Mouse (Mus musculus) inflammation-experienced regulatory T-cells, adult 6 months (primary cell): ENCODE measurements at regions not wholly inside any gene's neighbourhood (a gene's known extent, or its start where the extent isn't known, plus 50 kb on each side); places are given as distances from the start of the nearest gene placed in this dataset.

ENCODE experiments used
- ATAC-seq: one replicate; pipeline ENCODE4 v1.8.0; 2017

DNA sequence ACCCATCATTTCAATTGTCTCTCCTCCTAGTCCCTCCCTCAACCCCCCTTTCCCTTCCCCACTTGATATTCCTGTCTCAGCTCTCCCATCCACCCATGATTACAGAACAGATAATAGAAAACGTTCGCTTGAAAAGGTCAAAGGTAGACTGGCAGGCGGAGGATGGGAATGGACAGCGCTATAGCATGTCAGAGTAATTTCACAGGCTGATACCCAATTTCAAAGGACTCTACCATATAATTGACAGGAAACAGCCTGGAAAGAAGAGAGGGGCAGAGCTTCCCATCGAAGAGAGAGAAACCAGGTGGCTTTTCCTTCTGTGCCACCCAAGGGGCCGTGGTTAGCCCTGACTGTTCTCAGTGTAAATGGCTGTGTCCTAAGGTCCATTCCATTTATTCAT, 140.2 kb upstream of the Atxn1 start:
- ATAC-seq = no peak

DNA sequence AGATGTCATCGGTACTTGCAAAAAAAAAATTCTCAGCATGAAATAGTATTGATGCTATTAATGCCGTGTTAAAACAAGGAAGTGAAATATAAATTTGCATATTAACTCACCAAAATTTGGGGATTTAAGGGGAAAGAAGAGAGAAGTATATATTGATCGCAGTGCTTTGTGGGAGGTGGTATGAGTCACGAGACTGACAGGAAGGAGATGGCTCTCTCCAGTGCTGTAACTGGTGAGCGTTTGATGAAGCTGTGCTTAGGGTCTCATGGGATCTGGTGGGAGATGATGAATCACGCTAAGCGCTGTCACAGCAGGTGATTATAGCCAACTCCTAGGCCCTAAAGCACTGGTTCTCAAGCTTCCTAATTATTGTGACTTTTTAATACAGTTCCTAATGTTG, 133.8 kb upstream of the Atxn1 start:
- no peak for ATAC-seq

DNA sequence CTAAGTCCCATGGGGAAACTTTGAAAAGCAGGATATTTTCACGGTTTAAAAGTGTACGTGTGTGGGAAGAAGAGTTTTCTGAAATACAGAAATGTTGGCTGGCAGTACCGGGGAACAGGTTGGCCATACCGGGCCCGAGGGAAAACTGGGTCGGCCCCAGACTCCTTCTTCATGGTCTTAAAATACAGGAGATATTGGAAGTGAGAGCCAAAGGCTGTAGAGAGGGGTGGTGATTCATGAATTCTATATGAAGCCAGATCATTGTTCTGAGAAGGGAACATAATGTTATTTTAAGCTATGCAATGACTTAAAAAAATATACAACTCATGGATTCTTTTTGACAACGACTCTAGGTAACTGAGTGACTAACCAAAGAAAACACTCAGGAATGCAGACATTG, 133.3 kb upstream of the Atxn1 start:
- ATAC-seq = no peak

DNA sequence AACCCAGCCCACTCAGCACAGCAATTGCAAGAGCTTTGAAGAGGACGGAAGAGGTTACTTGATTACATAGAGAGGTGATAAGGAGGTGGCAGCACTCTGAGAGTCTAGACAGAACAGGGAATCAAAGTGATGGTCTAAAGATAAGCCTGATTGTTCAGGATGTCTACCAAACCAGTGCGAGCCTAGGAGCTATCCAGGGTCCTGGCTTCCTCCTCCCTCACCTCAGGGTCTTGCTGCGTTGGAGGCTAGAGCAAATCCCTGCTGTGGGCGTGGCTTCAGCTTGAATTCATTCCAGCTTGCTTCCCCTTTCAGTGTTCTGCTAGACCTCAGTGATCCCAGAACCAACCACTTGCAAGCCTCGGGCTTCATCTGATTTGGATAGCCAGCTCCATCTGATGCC, 132.2 kb upstream of the Atxn1 start:
- ATAC-seq = no peak

DNA sequence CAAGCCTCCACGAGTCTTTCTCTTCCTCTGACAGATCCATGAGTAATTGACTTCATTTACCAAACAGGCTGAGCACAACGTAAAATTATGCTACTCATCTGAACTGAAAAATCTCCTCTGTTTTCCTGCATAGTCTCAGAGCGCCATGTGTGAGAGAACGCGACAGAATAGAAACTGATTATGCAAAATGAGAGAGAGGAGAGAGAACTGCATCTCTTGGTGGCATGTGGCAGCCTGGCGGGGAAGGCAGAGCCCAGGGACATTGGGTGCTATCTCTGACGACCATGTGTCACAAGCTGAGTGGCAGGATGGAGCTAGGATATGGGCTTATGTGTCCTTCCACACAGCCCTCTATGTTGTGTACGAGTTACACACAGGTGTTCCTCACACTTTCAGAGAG, 131.6 kb upstream of the Atxn1 start:
- no peak for ATAC-seq

DNA sequence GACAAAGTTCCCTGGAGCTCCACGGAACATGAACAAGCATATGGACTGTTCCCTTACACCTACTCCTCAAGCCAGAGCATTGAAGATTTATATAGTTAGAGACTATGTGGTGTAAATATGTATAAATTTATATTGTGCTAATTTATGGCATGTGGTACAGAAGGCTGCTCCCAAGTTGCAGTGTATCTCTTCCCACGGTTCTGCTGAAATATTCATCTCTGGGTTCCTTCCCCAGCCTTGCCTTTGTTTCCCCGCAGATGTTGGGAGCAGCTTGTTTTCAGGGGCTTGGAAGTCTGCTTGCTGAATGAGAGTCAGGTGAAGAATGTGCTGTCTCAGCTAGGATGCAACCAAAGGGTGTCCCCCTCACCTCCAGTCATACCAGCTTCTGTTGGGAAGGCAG, 128.0 kb upstream of the Atxn1 start:
- ATAC-seq = no peak

DNA sequence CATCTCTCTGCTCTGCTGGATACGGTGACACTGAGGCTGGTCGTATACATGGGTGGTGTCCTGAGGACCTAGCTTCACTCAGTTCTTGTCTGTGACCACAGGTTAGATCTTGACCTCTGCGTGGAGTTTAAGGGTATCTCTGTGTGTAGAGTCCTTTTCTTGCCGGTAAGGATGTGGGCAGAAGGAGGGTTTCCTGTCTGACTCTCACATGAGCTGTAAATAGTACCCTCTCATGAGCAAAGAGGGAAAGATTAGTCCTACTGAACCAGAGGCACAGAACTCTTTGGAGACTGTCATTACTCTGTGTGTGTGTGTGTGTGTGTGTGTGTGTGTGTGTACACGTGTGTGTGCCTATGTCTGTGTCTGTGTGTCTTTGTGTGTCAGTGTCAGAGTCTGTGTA, 126.3 kb upstream of the Atxn1 start:
- peak; percentile 32 for ATAC-seq

DNA sequence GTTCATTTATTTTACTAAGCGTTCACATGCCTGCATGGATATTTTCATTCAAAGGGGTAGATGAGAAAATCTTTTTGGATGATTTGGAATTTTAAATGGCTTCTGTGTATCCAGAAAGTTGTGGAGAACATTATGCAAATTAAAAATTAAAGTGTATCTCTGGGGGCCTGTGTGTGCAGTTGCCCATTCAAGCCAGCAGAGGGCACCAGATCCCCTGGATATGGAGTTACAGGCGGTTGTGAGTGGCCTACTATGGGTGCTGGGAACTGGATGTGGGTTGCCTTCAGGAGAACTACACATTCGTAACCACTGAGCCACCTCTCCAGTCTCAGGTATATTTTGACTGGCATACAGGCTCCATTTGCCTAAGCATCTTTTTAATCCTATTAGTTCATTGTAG, 123.4 kb upstream of the Atxn1 start:
- no peak for ATAC-seq

DNA sequence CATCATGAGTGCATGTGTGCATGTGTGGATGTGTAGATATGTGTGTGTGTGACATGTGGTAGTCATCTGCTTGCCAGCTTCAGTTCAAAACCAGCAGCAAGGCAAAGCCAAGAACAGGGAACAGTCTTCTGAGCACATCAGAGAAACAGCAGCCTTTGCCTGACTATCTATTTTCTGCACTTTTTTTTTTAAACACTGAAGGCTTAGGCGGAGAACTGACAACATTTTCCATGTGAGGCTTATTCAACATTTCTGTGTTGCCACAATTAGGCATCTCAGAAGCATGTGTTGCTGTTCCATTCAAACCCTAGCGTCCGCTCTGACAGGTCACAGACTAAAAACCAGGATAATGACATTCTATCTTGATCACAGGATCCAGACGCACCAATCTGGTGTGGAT, 122.9 kb upstream of the Atxn1 start:
- no peak for ATAC-seq

DNA sequence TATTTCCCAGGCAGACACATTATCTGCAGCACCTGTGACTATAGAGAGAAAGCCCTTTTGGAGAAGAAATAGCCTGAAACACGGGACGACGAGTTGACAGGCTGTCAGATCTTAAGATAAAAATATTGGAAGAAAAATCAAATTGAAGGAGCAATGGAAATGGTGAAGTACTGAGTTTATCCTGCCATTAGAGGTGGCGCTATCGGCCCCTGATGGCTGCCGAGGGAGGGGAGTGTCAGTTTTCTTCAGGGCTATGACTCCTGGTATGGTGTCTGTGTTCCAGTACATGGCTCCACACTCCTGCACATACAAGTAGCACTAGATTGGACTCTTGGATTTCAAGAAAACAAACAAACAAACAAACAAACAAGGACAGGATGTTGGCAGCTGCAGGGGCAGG, 112.1 kb upstream of the Atxn1 start:
- no peak for ATAC-seq

DNA sequence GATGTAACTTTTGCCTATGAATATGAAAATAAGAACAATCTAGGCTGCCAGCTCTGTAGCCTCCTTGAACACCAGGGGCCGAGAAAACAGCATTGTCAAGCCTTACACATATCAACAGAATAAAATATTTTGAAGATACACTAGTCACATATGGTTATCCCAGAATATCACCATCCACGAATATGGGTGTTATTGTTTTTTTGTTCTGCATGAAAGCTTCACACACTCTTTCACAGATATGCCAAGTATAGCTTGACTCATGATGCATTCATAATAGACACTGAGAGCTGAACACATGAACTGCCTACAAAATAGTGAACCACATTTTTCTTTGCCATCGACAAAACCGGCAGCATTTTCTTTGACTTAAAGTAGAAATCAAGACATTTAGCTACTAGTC, 106.9 kb upstream of the Atxn1 start:
- ATAC-seq = no peak

DNA sequence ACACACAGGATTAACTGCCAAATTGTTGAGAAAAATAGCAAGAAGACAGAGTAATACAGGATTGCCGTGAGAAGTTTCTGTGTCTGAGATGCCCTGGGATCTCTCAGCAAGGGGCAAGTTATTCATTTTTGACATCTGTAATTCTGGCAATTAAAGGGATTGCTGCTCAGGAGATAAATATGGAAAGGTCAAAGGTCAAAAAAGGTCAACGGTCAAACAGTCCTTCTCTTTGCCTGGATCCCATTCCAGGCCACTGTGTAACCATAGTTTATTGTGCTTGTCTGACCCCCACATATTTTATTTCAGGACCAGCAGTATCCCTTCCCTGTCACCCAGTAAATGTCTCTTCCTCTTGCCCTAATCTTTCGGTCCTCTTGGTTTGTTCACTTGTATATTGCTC, 104.8 kb upstream of the Atxn1 start:
- no peak for ATAC-seq

DNA sequence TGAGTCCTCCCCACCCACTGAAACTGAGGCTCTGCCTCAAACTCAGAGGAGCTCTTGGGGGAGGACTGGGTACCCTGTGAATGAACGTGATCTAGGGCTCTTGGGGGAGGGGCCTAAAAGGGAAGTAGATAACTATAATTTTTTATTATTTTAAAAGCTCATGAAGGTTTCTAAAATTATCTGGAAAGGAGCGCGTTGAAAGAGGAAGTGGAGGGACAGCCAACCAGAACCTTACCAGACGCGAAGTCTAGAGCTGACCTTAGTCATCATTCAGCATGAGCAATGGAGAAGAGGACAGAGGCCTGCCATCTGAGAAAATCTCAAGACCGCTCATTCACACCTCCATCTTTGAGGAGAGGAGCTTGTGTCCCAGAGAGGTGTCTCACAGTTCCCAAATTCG, 98.0 kb upstream of the Atxn1 start:
- no peak for ATAC-seq

DNA sequence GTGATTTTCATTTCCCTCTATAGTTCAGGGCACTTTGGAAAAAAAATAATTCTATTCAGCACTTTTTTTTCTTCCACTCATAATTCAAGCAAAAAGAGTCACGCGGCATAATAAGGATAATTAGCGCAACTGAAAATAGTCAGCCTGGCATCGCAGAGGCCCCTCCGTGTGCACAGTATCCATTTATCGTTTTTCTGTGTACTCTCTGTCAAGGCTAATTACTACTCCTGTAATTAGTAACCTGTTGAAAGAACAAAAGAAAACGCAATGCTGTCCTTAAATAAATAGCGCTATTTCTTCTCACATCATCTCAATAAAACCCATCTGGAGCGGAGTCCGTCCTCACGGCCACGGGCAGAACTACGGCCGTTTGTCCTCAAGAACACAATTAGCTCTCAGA, 95.1 kb upstream of the Atxn1 start:
- no peak for ATAC-seq

DNA sequence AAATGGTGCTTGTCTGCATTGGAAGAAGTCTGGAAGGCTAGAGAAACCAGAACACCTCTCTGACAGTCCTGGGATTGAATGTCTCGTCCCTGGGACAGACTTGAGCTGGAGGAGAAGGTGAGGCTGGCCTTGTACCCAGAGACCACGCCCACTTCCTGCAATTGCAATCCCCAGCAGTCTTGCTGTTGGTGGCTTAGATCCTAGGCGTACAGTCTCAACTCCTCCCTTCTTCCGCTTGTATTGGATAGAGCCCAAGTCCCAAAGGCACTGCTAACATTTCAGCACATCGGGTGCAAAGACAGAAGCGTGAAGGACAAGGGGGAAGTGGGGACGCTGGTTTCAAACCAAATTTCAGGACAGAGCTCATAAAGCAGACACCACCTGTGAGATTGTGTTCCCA, 94.1 kb upstream of the Atxn1 start:
- ATAC-seq = peak; percentile 35

DNA sequence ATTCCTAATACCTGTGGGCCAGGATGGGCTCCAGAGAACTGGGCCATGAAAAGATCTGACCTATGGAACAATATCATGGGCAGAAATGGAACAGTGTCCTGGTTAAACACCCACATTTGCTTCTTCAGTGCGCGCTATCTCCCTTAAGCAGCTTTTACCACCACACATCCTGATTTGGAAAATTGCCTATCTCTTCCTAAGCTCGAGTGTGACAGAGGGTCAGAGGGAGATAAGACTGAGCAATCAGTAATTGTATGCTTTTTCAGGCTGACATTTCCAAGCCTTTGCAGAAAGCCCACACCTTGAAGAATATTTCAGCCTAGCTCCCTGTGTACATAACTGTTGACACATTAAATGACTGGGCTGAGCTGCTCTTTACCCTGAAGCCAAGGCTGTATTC, 93.5 kb upstream of the Atxn1 start:
- ATAC-seq = no peak

DNA sequence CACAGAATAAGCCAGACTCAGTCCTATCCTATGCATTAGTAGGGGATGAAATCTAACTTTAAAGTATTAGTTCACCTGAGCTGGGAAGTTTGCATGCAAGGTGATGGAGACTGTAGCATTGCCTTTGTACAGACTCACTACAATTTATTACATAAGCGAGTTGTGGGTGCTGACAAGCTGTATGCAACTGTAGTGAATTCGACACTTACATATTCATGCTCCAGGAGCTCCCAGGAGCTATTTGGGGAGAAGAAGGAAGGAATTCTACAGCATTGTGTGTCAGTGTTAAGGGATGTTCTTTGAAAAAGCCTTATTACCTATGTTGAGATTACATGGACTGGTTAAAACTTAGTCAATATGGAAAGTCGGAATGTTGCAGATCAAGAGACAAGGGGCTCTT, 90.6 kb upstream of the Atxn1 start:
- no peak for ATAC-seq

DNA sequence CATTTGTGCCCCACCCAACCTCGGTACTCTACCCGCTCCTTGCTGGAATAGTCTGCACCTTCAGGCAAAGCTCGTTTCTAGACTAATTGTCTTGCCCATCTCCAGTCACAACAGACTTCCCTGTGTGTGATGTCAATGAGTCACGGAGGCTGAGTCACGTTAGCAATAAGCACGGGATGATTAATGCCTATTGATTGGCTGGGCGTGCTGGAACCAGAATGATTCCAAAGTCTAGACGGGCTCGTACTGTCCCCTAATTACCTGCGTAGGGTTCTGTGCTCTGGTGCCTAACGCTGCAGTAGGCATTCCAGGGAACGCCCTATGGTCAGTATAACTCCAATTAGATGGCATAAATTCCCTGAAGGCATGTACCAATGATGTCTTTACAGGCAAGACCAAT, 78.8 kb upstream of the Atxn1 start:
- ATAC-seq = no peak

DNA sequence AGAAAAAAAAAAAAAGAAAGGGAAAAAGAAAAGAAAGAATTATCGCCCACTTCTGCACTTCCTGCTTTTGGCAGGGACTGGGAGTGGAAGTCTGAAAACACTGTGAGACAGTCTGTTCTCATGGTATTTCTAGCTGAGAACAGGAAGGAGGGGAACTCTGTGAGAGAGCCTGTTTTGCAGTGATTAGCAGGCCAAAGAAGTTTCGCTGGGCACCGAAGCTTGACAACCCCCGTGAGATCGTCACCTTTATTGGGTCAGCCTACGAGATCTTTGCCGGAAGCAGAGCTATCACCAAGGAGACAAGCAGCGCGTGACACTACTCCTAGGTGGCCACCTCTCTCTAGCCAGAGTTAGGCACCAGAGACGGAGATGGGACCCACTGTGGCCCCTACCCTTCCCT, 78.2 kb upstream of the Atxn1 start:
- no peak for ATAC-seq

DNA sequence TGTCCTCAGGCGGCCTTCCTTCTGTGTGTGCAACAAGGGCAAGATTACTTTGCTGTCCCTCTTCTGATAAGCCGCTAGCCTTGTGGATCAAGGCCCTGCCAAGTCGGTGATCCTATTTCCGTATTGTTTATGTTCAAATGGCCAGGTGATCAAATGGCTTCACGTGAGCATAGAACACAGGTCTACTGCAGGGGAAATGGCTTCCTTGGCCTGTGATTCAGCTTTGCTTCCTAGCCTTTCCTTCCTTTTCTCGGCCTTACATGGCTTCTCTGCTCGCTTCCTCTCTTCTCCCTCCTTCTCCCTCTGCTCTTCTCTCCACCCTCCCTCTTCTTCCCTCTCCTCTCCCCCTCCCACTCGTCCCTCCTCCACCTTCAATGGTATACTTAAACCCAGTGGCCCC, 77.4 kb upstream of the Atxn1 start:
- no peak for ATAC-seq

DNA sequence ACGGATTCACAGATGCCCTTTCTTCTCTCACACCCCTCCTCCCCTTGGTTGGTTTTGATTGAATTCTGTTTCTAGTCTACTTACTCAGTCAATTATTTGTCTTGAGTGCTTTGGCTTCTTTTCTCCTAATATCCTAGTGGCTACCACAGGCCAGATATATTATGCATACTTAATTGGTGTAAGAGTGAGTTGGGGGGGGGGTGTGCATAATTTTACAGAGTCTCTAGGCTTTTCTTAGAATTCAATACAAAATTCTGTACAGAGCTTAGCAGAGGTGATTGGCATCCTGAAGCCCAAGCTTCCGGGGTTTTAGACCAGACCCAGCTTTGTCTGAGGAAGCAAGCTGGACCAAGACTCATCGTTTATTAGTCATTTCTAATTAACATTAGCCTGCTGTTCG, 76.7 kb upstream of the Atxn1 start:
- ATAC-seq = no peak

DNA sequence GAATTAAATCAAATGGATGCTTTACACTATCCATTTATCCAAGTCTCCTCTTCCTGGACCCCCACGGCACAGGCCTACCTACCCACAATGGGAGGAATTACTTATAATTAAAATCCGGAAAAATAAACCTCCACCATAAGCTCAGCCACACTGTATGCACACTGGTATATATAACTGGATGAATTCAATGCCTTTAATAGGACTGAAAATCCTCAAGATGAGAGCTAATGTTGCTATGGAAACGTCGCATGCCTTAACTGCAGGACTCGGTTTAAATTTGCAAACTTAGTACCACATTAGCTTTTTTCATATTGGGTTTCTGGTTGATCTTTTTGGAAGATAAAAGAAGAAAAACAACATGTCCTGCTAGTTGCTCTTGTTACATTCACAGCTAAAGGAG, 75.3 kb upstream of the Atxn1 start:
- ATAC-seq = no peak

DNA sequence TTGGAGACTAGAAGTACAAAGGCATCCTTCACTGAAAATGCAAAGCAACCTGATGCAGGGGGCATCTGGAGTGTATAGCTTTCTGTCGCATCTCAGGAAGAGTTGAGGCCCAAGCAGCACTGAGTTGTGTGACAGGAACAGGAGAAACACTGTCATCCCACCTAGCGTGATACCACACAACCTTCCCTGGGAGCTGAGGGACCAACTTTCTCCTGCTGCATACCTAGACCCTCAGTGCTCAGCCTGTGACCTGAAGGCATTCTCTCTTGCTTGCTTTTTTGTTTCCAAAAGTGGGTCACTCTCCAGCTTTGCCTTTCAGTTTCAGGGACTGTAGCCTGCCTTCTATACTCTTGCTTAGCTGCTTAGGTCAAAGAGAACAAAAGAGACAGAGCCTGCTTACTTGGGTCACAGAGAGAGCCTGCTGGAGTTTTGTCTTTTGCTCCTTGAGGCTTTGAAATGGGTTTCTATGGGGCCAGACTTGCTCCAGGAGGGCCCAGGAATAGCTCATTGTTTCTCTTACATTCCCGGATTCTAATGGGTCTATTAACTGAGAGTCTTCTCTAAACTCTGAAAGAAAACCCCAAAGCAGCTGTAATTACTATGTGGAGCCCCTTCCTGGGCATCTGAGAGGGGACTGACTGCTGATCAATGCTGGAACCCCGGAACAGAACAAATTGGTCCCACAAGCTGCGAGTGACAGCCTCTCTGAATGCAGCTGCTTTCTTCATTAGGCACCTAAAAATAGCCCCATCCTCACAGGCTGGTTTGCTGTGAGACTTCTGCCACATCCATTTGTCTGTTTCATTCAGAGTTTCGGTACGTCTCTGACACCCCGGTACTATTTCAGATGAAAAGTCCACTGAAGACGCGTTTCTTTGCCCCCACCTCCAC, 73.9 kb upstream of the Atxn1 start:
- no peak for ATAC-seq

DNA sequence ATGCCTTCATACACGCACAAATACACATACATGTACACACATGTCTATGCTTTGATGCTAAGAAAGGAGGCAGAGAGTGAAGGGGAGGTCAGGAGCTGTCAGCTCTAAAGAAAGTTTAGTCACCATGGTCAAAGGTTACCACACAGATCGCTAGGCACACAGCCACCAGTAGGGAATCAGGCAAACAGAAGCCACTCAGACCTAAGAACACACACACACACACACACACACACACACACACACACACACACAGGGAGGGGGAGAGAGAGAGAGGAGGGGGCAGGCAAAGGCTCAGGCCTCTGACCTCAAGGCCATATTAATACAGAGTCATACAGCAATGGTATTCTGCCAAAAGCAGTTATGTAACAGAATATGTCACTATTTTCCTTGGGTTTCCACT, 67.5 kb upstream of the Atxn1 start:
- no peak for ATAC-seq

DNA sequence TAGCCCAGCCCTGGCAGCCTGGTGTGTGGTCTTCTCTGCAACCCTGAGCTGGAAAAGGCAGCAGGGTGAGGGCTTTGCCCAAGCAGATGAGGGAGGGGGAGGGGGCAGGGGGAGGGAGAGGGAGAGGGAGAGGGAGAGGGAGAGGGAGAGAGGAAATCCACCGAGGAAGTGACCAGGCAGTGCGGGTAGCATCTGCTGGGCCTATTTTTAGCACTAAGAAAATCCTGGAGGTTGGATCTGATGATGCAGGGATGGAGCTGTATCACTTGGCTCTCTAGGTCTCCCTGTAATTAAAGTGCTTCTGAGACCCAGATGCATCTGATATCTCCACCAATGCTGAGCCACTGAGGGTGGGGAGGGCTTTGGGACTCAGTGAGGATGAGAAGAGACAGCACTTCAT, 61.2 kb upstream of the Atxn1 start:
- ATAC-seq = no peak
